Comparison of ENCODE assay signal across 9 mouse cellular contexts in genomic region chr10:42631754-42632452, GRCm38 (mm10). TPM values are rescaled to one million over a fixed set of nuclear protein-coding genes. Genes with fewer than 3 reads are reported as not detected.
DNase-seq lines count a peak whose midpoint lies in the region; ATAC-seq lines count a peak whose summit lies in the region.
"Had no signal": no experiment of that assay in that cellular context is flagged by ENCODE, and none has a peak within 500 bp of the region (broad histone marks: within the 10 kb centered on the region; RNA-seq: fewer than 3 reads in every experiment).

No protein-coding gene starts in this region.

- H3K4me1 ChIP-seq in embryonic facial prominence, embryonic 11.5 days (ENCODE audit: control insufficient read depth, insufficient read depth, low read length), result peaks cover 4% of the 10 kb centered on the region; the same call in 1 of the 2 replicates
- peaks cover 11% of the 10 kb centered on the region for H3K4me1 ChIP-seq in hindbrain, embryonic 16.5 days (ENCODE audit: control insufficient read depth, insufficient read depth, low read depth, low read length)

- no peak overlapping the region for H3K9ac ChIP-seq in embryonic facial prominence, embryonic 11.5 days (replicated peaks; ENCODE audit: low read length)
- H3K9ac ChIP-seq in hindbrain, embryonic 16.5 days (ENCODE audit: low read depth, low read length), result no peak overlapping the region

- H3K36me3 ChIP-seq in embryonic facial prominence, embryonic 11.5 days (replicated peaks; ENCODE audit: control insufficient read depth, insufficient read depth, low read depth, low read length), result no peaks in the 10 kb centered on the region
- H3K36me3 ChIP-seq in hindbrain, embryonic 16.5 days (ENCODE audit: control insufficient read depth, insufficient read depth, low read length), result no peaks in the 10 kb centered on the region

- 2% methylated on average over 37 of the region's 42 CpGs for WGBS in embryonic facial prominence, embryonic 11.5 days
- WGBS in hindbrain, embryonic 16.5 days, result 2% methylated on average over 42 of the region's 42 CpGs

- ATAC-seq in embryonic facial prominence, embryonic 11.5 days (replicated peaks; ENCODE audit: insufficient number of reproducible peaks, low FRiP score, low TSS enrichment, low read depth), result no peak
- ATAC-seq in hindbrain, embryonic 16.5 days, result no peak
- ATAC-seq: Patski had no signal

- H3K27me3 ChIP-seq in embryonic facial prominence, embryonic 11.5 days (ENCODE audit: control insufficient read depth, insufficient read depth, low read length), result peaks cover 81% of the 10 kb centered on the region
- peaks cover 54% of the 10 kb centered on the region for H3K27me3 ChIP-seq in hindbrain, embryonic 16.5 days (replicated peaks; ENCODE audit: control insufficient read depth, insufficient read depth, low read length)
- H3K27me3 ChIP-seq: Patski had no signal

- H3K4me3 ChIP-seq in embryonic facial prominence, embryonic 11.5 days (ENCODE audit: low read depth, low read length), result no peak overlapping the region
- H3K4me3 ChIP-seq in hindbrain, embryonic 16.5 days (ENCODE audit: low read length), result peak overlapping the region; percentile 17

- H3K9me3 ChIP-seq in embryonic facial prominence, embryonic 11.5 days (replicated peaks; ENCODE audit: control insufficient read depth, low read length), result no peaks in the 10 kb centered on the region
- no peaks in the 10 kb centered on the region for H3K9me3 ChIP-seq in hindbrain, embryonic 16.5 days (ENCODE audit: control insufficient read depth, low read length)

- H3K27ac ChIP-seq in embryonic facial prominence, embryonic 11.5 days (replicated peaks; ENCODE audit: low read depth, low read length), result no peak overlapping the region
- H3K27ac ChIP-seq in hindbrain, embryonic 16.5 days (ENCODE audit: low read depth, low read length), result no peak overlapping the region

- peak; percentile 21 to 34 for DNase-seq in kidney, postnatal 4 days
- no peak for DNase-seq in kidney, postnatal 36 days
- peak; percentile 26 for DNase-seq in embryonic facial prominence, embryonic 11.5 days (ENCODE audit: low spot score)
- DNase-seq in naive thymus-derived CD4-positive, alpha-beta T cell, adult 2 months (ENCODE audit: low read depth), result peak; percentile 22
- no peak for DNase-seq in cerebellum, postnatal 10 days
- DNase-seq in natural killer cell, adult 2 months (ENCODE audit: low spot score in 2 of 2), result no peak
- no peak for DNase-seq in right cerebral cortex, postnatal 14 days

- peak overlapping the region; percentile 24 for H3K4me2 ChIP-seq in embryonic facial prominence, embryonic 11.5 days (ENCODE audit: low read depth, low read length)
- peak overlapping the region; percentile 48 for H3K4me2 ChIP-seq in hindbrain, embryonic 16.5 days (ENCODE audit: low read length)

RNA-seq across cellular contexts. Expression of gene Ostm1, which starts 48.3 kb away (rescaled TPM):
- polyA plus RNA-seq in embryonic facial prominence, embryonic 11.5 days (2014; fragmentation: Nextera tagmentation; extraction: Ambion mirVana), result 15.5 and 16.0 TPM in 2 replicates
- polyA plus RNA-seq in hindbrain, embryonic 16.5 days (2015; fragmentation: Nextera tagmentation; extraction: Ambion mirVana), result 36.4 and 38.4 TPM in 2 replicates

RNA-seq across cellular contexts. Expression of gene Nr2e1, which starts 48.5 kb away (rescaled TPM):
- 8.6 and 11.8 TPM in 2 replicates for polyA plus RNA-seq in embryonic facial prominence, embryonic 11.5 days (2014; fragmentation: Nextera tagmentation; extraction: Ambion mirVana)
- polyA plus RNA-seq in hindbrain, embryonic 16.5 days (2015; fragmentation: Nextera tagmentation; extraction: Ambion mirVana), result 0.13 and 0.99 TPM in 2 replicates
- polyA plus RNA-seq: Patski had no signal

Comparison
In these comparisons a context has a peak if more than half of its experiments do, and no peak if none do; other contexts are left out.
1. DNase-seq: peak in kidney, postnatal 4 days (2 of 2), embryonic facial prominence, embryonic 11.5 days (single experiment) and naive thymus-derived CD4-positive, alpha-beta T cell, adult 2 months (single experiment); none in kidney, postnatal 36 days (0 of 2), cerebellum, postnatal 10 days (0 of 2), natural killer cell, adult 2 months (0 of 2) and right cerebral cortex, postnatal 14 days (single experiment).